Mouse (Mus musculus): ENCODE measurements at regions not wholly inside any gene's neighbourhood (a gene's known extent, or its start where the extent isn't known, plus 50 kb on each side); places are given as distances from the start of the nearest gene placed in this dataset.

GRCm38 (mm10) chr10:107992621-107993020 is 80.7 kb upstream of the Otogl start:
- Histone ChIP-seq H3K27ac (ENCODE audit: low read length) (no peak overlapping the region), H3K9me3 (ENCODE audit: control insufficient read depth, low read length) (no peaks in the 10 kb centered on the region), H3K36me3 (ENCODE audit: control insufficient read depth, insufficient read depth) (no peaks in the 10 kb centered on the region), H3K27me3 (replicated peaks; ENCODE audit: control insufficient read depth, insufficient read depth, low read length) (no peaks in the 10 kb centered on the region), H3K4me1 (replicated peaks; ENCODE audit: control insufficient read depth, insufficient read depth, low read length) (no peaks in the 10 kb centered on the region), H3K9ac (replicated peaks; ENCODE audit: low read depth, low read length) (no peak overlapping the region), H3K4me2 (ENCODE audit: low read length) (no peak overlapping the region), H3K4me3 (replicated peaks; ENCODE audit: low read length) (no peak overlapping the region)
- WGBS = 77% methylated on average over 3 of the region's 3 CpGs
- ATAC-seq = no peak

GRCm38 (mm10) chr10:107990557-107990956 is 78.6 kb upstream of the Otogl start:
- Histone ChIP-seq H3K9ac (replicated peaks; ENCODE audit: low read depth, low read length) (no peak overlapping the region), H3K4me3 (replicated peaks; ENCODE audit: low read length) (no peak overlapping the region), H3K27me3 (replicated peaks; ENCODE audit: control insufficient read depth, insufficient read depth, low read length) (no peaks in the 10 kb centered on the region), H3K36me3 (ENCODE audit: control insufficient read depth, insufficient read depth) (no peaks in the 10 kb centered on the region), H3K4me1 (replicated peaks; ENCODE audit: control insufficient read depth, insufficient read depth, low read length) (no peaks in the 10 kb centered on the region), H3K9me3 (ENCODE audit: control insufficient read depth, low read length) (no peaks in the 10 kb centered on the region), H3K4me2 (ENCODE audit: low read length) (no peak overlapping the region), H3K27ac (ENCODE audit: low read length) (no peak overlapping the region)
- no peak for ATAC-seq
- 86% methylated on average over 3 of the region's 3 CpGs for WGBS

DNA sequence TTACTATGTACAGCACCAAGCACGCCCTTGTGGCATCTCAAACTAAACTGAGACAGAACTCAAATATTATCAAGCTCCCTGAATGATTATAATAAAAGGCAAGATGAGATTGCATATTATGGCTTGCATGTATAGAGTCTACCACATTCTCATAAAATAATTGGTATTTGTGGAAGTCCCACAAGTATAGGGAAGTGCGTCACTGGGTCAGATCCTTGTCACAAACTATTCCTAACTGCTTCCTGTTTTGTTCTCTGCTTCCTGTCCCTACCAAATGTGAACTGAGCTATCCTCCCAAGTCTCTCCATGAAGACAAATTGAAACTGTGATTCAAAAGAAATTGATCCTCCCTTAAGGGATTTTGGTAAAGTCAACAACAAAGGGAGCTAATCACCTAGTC is 78.0 kb upstream of the Otogl start:
- no peak overlapping the region for H3K9ac ChIP-seq (replicated peaks; ENCODE audit: low read depth, low read length)
- WGBS = 86% methylated on average over 2 of the region's 2 CpGs
- no peak overlapping the region for H3K4me3 ChIP-seq (replicated peaks; ENCODE audit: low read length)
- H3K9me3 ChIP-seq (ENCODE audit: control insufficient read depth, low read length) = no peaks in the 10 kb centered on the region
- ATAC-seq = no peak
- H3K36me3 ChIP-seq (ENCODE audit: control insufficient read depth, insufficient read depth) = no peaks in the 10 kb centered on the region
- no peak overlapping the region for H3K27ac ChIP-seq (ENCODE audit: low read length)
- H3K4me2 ChIP-seq (ENCODE audit: low read length) = no peak overlapping the region
- H3K27me3 ChIP-seq (replicated peaks; ENCODE audit: control insufficient read depth, insufficient read depth, low read length) = no peaks in the 10 kb centered on the region
- H3K4me1 ChIP-seq (replicated peaks; ENCODE audit: control insufficient read depth, insufficient read depth, low read length) = no peaks in the 10 kb centered on the region

DNA sequence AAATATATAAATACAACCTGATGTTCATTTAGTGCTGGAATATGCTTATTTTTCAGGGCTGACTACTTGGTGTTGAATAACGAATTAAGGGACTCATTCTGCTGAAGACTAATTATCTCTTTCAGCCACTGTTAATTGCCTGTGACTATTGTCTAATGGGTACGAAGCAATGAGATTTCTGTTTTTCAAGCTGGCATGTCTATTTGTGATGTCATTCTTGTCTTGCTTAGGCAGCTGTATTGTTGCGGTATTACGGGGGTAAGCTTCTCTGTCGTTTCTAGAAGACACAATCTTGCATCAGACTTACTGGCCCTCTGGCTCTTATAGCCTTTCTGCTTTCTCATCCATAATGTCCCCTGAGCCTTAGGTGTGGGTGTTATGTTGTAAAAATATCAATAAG is 70.7 kb upstream of the Otogl start:
- Histone ChIP-seq H3K9ac (replicated peaks; ENCODE audit: low read depth, low read length) (no peak overlapping the region), H3K9me3 (ENCODE audit: control insufficient read depth, low read length) (no peaks in the 10 kb centered on the region), H3K27ac (ENCODE audit: low read length) (no peak overlapping the region), H3K4me2 (ENCODE audit: low read length) (no peak overlapping the region), H3K27me3 (replicated peaks; ENCODE audit: control insufficient read depth, insufficient read depth, low read length) (no peaks in the 10 kb centered on the region), H3K4me3 (replicated peaks; ENCODE audit: low read length) (no peak overlapping the region), H3K4me1 (replicated peaks; ENCODE audit: control insufficient read depth, insufficient read depth, low read length) (0 out of 2 replicates have a peak, but pooled peaks cover 3% of the 10 kb centered on the region), H3K36me3 (ENCODE audit: control insufficient read depth, insufficient read depth) (no peaks in the 10 kb centered on the region)
- ATAC-seq = peak; percentile 57
- 28% methylated on average over 5 of the region's 5 CpGs for WGBS

GRCm38 (mm10) chr10:107982082-107982481 is 70.1 kb upstream of the Otogl start:
- 100% methylated on average over 1 of the region's 1 CpGs for WGBS
- Histone ChIP-seq H3K4me3 (replicated peaks; ENCODE audit: low read length) (no peak overlapping the region), H3K36me3 (ENCODE audit: control insufficient read depth, insufficient read depth) (no peaks in the 10 kb centered on the region), H3K27ac (ENCODE audit: low read length) (no peak overlapping the region), H3K27me3 (replicated peaks; ENCODE audit: control insufficient read depth, insufficient read depth, low read length) (no peaks in the 10 kb centered on the region), H3K9ac (replicated peaks; ENCODE audit: low read depth, low read length) (no peak overlapping the region), H3K4me1 (replicated peaks; ENCODE audit: control insufficient read depth, insufficient read depth, low read length) (0 out of 2 replicates have a peak, but pooled peaks cover 3% of the 10 kb centered on the region), H3K4me2 (ENCODE audit: low read length) (no peak overlapping the region), H3K9me3 (ENCODE audit: control insufficient read depth, low read length) (no peaks in the 10 kb centered on the region)
- no peak for ATAC-seq

DNA sequence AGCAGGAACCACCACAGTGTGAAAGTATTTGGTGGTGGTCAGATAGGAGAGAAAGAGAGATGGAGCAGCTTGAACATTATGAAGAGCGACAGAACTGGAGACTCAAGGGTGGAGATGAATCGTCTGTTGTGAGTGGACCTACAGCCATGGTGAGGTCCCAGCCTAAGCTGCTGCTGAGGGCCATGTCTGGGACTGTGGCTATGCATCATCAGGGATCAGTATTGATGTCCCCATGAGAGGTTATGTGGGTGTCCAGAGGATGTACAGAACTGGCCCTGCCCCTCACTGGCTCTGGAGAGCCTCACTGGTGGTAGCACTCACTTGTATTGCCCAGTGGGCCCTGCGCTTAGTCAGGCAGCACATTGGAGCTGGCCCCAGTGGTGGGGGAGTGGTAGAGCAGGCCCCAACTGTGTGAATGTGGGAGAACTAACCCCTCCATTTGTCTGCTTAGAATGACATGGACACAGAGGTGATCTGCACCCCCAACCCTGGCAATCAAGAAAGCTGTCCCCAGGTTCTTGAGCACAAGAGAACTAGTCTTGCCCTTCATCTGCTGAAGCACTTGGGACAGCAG is 64.5 kb upstream of the Otogl start:
- Histone ChIP-seq H3K4me2 (ENCODE audit: low read length) (no peak overlapping the region), H3K27me3 (replicated peaks; ENCODE audit: control insufficient read depth, insufficient read depth, low read length) (no peaks in the 10 kb centered on the region), H3K27ac (ENCODE audit: low read length) (no peak overlapping the region), H3K36me3 (ENCODE audit: control insufficient read depth, insufficient read depth) (no peaks in the 10 kb centered on the region), H3K4me3 (replicated peaks; ENCODE audit: low read length) (no peak overlapping the region), H3K9ac (replicated peaks; ENCODE audit: low read depth, low read length) (no peak overlapping the region), H3K9me3 (ENCODE audit: control insufficient read depth, low read length) (no peaks in the 10 kb centered on the region), H3K4me1 (replicated peaks; ENCODE audit: control insufficient read depth, insufficient read depth, low read length) (no peaks in the 10 kb centered on the region)
- ATAC-seq = no peak
- WGBS = 89% methylated on average over 3 of the region's 3 CpGs

DNA sequence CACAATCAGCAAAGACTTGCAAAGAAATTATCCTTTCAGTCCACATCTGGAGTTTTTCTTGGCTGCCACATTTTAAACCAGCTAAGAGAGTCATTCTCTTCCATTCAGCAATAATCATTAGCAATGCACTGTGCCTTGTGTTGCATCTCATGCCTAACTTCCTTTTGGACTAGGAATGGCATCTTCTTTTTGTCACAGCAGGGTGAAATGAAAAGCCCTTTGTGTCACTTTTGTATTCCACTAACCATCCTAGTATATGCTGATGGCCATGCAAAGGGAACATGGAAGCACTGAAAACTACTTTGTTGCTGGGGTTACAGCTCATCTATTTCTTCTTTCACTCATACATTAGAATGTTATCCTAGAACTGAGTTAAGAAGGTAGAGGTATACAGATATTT is 59.8 kb upstream of the Otogl start:
- ATAC-seq = no peak
- no peak overlapping the region for H3K9ac ChIP-seq (replicated peaks; ENCODE audit: low read depth, low read length)
- no peaks in the 10 kb centered on the region for H3K36me3 ChIP-seq (ENCODE audit: control insufficient read depth, insufficient read depth)
- H3K27ac ChIP-seq (ENCODE audit: low read length) = no peak overlapping the region
- H3K4me3 ChIP-seq (replicated peaks; ENCODE audit: low read length) = no peak overlapping the region
- no peaks in the 10 kb centered on the region for H3K27me3 ChIP-seq (replicated peaks; ENCODE audit: control insufficient read depth, insufficient read depth, low read length)
- no peaks in the 10 kb centered on the region for H3K9me3 ChIP-seq (ENCODE audit: control insufficient read depth, low read length)
- H3K4me2 ChIP-seq (ENCODE audit: low read length) = no peak overlapping the region
- no peaks in the 10 kb centered on the region for H3K4me1 ChIP-seq (replicated peaks; ENCODE audit: control insufficient read depth, insufficient read depth, low read length)

- Histone ChIP-seq H3K36me3 (ENCODE audit: control insufficient read depth, insufficient read depth) (no peaks in the 10 kb centered on the region), H3K9ac (replicated peaks; ENCODE audit: low read depth, low read length) (no peak overlapping the region), H3K4me3 (replicated peaks; ENCODE audit: low read length) (no peak overlapping the region), H3K27me3 (replicated peaks; ENCODE audit: control insufficient read depth, insufficient read depth, low read length) (no peaks in the 10 kb centered on the region), H3K9me3 (ENCODE audit: control insufficient read depth, low read length) (no peaks in the 10 kb centered on the region), H3K4me1 (replicated peaks; ENCODE audit: control insufficient read depth, insufficient read depth, low read length) (no peaks in the 10 kb centered on the region), H3K4me2 (ENCODE audit: low read length) (no peak overlapping the region), H3K27ac (ENCODE audit: low read length) (no peak overlapping the region)
- no peak for ATAC-seq
- WGBS = 92% methylated on average over 11 of the region's 11 CpGs
Observed at GRCm38 (mm10) chr10:107966996-107967395, 55.1 kb upstream of the Otogl start.

DNA sequence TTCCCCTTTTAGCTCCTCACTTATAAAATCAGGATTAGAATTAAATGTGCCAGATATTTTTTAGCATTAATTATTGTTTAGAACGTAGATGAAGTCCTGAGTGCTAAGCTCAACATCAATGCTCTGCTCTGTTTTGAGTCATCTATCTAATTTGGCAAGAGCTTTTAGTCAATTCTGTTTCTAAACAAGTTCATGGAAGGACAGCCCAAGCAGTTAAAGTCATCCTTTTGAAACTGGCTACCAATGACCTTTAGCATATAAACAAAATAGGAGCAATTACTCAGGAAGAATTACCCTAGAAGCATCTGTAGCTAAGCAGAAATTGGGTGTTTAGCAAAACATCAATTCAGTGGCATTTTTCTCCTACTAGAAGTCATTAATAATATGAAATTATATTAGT is 52.1 kb upstream of the Otogl start:
- ATAC-seq = no peak
- H3K4me3 ChIP-seq (replicated peaks; ENCODE audit: low read length) = no peak overlapping the region
- H3K4me1 ChIP-seq (replicated peaks; ENCODE audit: control insufficient read depth, insufficient read depth, low read length) = no peaks in the 10 kb centered on the region
- no peaks in the 10 kb centered on the region for H3K9me3 ChIP-seq (ENCODE audit: control insufficient read depth, low read length)
- 78% methylated on average over 1 of the region's 1 CpGs for WGBS
- no peak overlapping the region for H3K27ac ChIP-seq (ENCODE audit: low read length)
- H3K27me3 ChIP-seq (replicated peaks; ENCODE audit: control insufficient read depth, insufficient read depth, low read length) = no peaks in the 10 kb centered on the region
- no peak overlapping the region for H3K4me2 ChIP-seq (ENCODE audit: low read length)
- H3K9ac ChIP-seq (replicated peaks; ENCODE audit: low read depth, low read length) = no peak overlapping the region
- no peaks in the 10 kb centered on the region for H3K36me3 ChIP-seq (ENCODE audit: control insufficient read depth, insufficient read depth)

DNA sequence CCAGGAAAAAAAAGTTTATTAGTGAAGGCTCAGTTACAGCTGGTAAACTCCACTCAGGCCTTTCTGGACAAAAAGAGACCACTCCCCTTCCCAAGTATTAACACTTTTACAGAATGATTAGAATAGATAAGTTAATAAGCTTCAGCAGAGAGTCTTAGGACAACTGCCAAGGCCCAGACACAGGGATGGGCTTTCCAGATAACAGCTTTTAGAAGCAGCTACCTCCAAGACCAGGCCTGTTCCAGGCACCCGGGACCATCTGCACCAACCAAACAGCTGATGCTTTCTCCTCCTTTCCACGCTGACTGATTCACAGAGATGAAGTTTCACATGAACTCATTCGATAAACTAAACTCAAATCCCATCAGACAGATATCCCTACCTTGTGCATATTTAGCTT is 50.2 kb upstream of the Otogl start:
- H3K36me3 ChIP-seq (ENCODE audit: control insufficient read depth, insufficient read depth) = no peaks in the 10 kb centered on the region
- no peak overlapping the region for H3K4me3 ChIP-seq (replicated peaks; ENCODE audit: low read length)
- H3K9me3 ChIP-seq (ENCODE audit: control insufficient read depth, low read length) = no peaks in the 10 kb centered on the region
- H3K27ac ChIP-seq (ENCODE audit: low read length) = no peak overlapping the region
- H3K4me2 ChIP-seq (ENCODE audit: low read length) = no peak overlapping the region
- no peaks in the 10 kb centered on the region for H3K4me1 ChIP-seq (replicated peaks; ENCODE audit: control insufficient read depth, insufficient read depth, low read length)
- no peak for ATAC-seq
- WGBS = 91% methylated on average over 3 of the region's 3 CpGs
- no peak overlapping the region for H3K9ac ChIP-seq (replicated peaks; ENCODE audit: low read depth, low read length)
- H3K27me3 ChIP-seq (replicated peaks; ENCODE audit: control insufficient read depth, insufficient read depth, low read length) = no peaks in the 10 kb centered on the region
